Mouse (Mus musculus): ENCODE data around the gene Sesn2. TPM values are rescaled to one million over a fixed set of nuclear protein-coding genes. Genes with fewer than 3 reads are reported as not detected.

The Sesn2 gene
- polyA plus RNA-seq (2017; shearing (Covaris generic)) = 9.7 TPM

GRCm38 (mm10) chr4:132510352-132510798 lies at the start of gene Sesn2:
Gene Sesn2 (minus strand): TSS chr4:132510501.

GRCm38 (mm10) chr4:132535406-132536121 lies 25.3 kb upstream of the Sesn2 start, which contains the start of gene Dnajc8:
Gene Dnajc8 (plus strand): TSS chr4:132535550.

GRCm38 (mm10) chr4:132532981-132533916 lies 22.9 kb upstream of the Sesn2 start, which contains the start of gene Atpif1:
Gene Atpif1 (minus strand): TSS chr4:132533659.

GRCm38 (mm10) chr4:132463430-132464254 lies 46.7 kb downstream of the Sesn2 start, which contains the start of gene Med18:
Gene Med18 (minus strand): TSS chr4:132463921.

Other genes with a start within 250 kb of the Sesn2 start
- gene Gmeb1, start 248.9 kb downstream of the Sesn2 start, polyA plus RNA-seq (2017; shearing (Covaris generic)) = 4.7 TPM
- 44.0 TPM for gene Taf12, start 236.1 kb downstream of the Sesn2 start, polyA plus RNA-seq (2017; shearing (Covaris generic))
- not detected for gene Rab42, start 207.1 kb downstream of the Sesn2 start, polyA plus RNA-seq (2017; shearing (Covaris generic))
- gene Trnau1ap, start 181.0 kb downstream of the Sesn2 start, polyA plus RNA-seq (2017; shearing (Covaris generic)) = 54.2 TPM
- 16.0 TPM for gene Rcc1, start 156.9 kb downstream of the Sesn2 start, polyA plus RNA-seq (2017; shearing (Covaris generic))
- 4.2 TPM for gene Phactr4, start 88.0 kb downstream of the Sesn2 start, polyA plus RNA-seq (2017; shearing (Covaris generic))
- gene Med18, start 46.6 kb downstream of the Sesn2 start, polyA plus RNA-seq (2017; shearing (Covaris generic)) = 8.8 TPM
- gene Atpif1, start 23.2 kb upstream of the Sesn2 start, polyA plus RNA-seq (2017; shearing (Covaris generic)) = 85.5 TPM
- gene Dnajc8, start 25.0 kb upstream of the Sesn2 start, polyA plus RNA-seq (2017; shearing (Covaris generic)) = 198 TPM
- 0.20 TPM for gene Ptafr, start 53.6 kb upstream of the Sesn2 start, polyA plus RNA-seq (2017; shearing (Covaris generic))
- gene Eya3, start 128.5 kb upstream of the Sesn2 start, polyA plus RNA-seq (2017; shearing (Covaris generic)) = 37.3 TPM
- gene Xkr8, start 222.0 kb upstream of the Sesn2 start, polyA plus RNA-seq (2017; shearing (Covaris generic)) = 1.1 TPM
- 9.7 TPM for gene Smpdl3b, start 246.8 kb upstream of the Sesn2 start, polyA plus RNA-seq (2017; shearing (Covaris generic))

Measured in effector memory CD4-positive, alpha-beta T cell, adult 5 months (primary cell).